Mouse (Mus musculus) midbrain, embryonic 13.5 days (tissue): ENCODE measurements around the gene Ntan1. TPM values are rescaled to one million over a fixed set of nuclear protein-coding genes. Genes with fewer than 3 reads are reported as not detected.
A peak's percentile ranks its signal among the peaks of the same experiment; 100 is the strongest.
"Not testable (repeated sequence)": the region's sequence is repeated elsewhere in the genome, so short reads cannot be mapped to it uniquely, and the experiment has no call there.

Experiments
- ATAC-seq: fragments of 200-750 bp; cut with Nextera tagmentation; 2 replicates; pipeline ENCODE4 v1.8.0; 2017; ENCODE audit warnings: mild to moderate bottlenecking, moderate TSS enrichment, moderate library complexity
- H3K27ac ChIP-seq: fragments of 300-500 bp; sonication (generic); 2 replicates; pipeline ENCODE4 v1.5.1; 2015; ENCODE audit warnings: inconsistent platforms, mild to moderate bottlenecking, moderate library complexity
- H3K27me3 ChIP-seq: fragments of 300-500 bp; sonication (generic); 2 replicates; pipeline ENCODE4 v1.6.1; 2015; ENCODE audit warnings: mild to moderate bottlenecking, inconsistent platforms
- H3K36me3 ChIP-seq: fragments of 300-500 bp; sonication (generic); 2 replicates; pipeline ENCODE4 v1.6.1; 2015; ENCODE audit warnings: mild to moderate bottlenecking, inconsistent platforms
- H3K4me1 ChIP-seq: fragments of 300-500 bp; sonication (generic); replicated peaks from 2 replicates; pipeline ENCODE4 v1.6.1; 2015; ENCODE audit warnings: inconsistent platforms
- H3K4me2 ChIP-seq: fragments of 300-500 bp; sonication (generic); replicated peaks from 2 replicates; pipeline ENCODE4 v1.6.1; 2015; ENCODE audit warnings: moderate library complexity, mild to moderate bottlenecking, inconsistent platforms
- H3K4me3 ChIP-seq: fragments of 300-500 bp; sonication (generic); replicated peaks from 2 replicates; pipeline ENCODE4 v1.5.1; 2015; ENCODE audit warnings: mild to moderate bottlenecking, inconsistent platforms
- H3K9ac ChIP-seq: fragments of 300-500 bp; sonication (generic); replicated peaks from 2 replicates; pipeline ENCODE4 v1.6.1; 2015; ENCODE audit warnings: mild to moderate bottlenecking, inconsistent platforms
- H3K9me3 ChIP-seq: fragments of 300-500 bp; sonication (generic); 2 replicates; pipeline ENCODE4 v1.6.1; 2016; ENCODE audit warnings: mild to moderate bottlenecking, inconsistent platforms
- WGBS: fragments of 180-500 bp; shearing (Covaris S2); methylation state at CpG from one replicate; pipeline ENCODE4 v1.1.7; 2015; 5-methylcytosine and 5-hydroxymethylcytosine counted together
- polyA plus RNA-seq: library from polyadenylated mRNA; unstranded; fragments of >200 nt; fragmentation: Nextera tagmentation; extraction: Ambion mirVana; gene quantifications from 2 replicates; pipeline ENCODE4 v1.2.1, GENCODE M21; 2015

Ntan1 gene
- 217 and 231 TPM in 2 replicates for polyA plus RNA-seq

DNA sequence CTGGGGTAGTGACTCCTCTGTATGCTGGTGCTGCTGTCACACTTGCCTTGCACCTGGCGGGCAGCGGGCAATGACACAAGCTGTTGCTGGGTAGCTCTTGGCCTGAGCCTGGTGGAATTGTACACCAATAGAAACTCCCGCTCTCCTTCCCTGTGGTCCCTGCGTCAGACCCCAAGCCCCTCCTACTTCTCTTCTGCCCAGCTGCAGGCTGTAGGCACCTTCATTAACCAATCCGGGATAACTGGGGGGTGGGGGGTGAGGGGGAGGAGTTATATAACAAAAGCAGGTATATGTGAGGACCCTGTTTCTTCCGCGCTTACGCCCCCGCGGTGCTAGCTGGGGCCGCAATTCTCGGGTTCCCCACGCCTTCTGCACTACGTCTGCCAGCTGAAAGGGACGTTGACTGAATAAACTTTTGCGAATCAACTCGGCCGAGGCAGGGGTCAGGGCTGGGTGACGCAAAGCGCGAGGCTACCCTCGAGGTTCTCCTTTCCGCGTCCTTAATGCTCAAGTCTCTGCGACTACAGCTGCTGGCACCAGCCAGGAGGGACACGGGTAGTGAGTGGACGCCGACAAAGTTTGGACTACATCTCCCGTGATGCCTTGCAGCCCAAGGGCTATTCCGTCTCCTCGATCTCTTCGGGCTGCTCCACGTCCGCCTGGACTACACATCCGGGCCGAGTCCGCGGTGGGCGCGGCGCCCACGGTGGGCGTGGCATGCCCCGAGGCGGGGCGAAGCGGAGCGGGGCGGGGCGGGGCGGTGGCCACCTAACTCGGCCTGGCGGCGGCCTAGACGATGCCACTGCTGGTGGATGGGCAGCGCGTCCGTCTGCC, at the start of gene Ntan1:
Ntan1 (plus strand) TSS at position 286 of the 834 bp plus-strand sequence.
- WGBS: under 1% methylated on average over 58 of the region's 58 CpGs
- ATAC-seq: peak; percentile 97
- H3K27me3 ChIP-seq: no peaks in the 10 kb centered on the region

DNA sequence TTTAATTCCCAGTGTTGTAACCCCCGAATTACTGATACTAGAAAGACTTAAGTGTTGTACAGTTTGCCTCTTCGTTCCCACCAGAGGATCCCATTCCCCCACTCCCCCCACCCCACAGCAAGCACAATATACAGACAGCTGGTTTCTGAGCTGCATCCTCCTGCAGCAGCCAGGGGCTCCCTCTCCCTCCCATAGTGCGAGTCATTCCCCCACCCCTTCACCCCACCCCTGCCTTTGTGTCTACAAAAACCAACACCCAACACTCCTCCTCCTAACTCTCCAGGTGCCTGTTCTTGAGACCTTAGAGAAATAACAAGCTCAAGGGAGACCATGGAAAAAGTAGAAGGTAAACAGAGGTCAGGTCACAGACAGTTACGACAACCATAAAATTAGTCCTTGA, 47.0 kb upstream of the Ntan1 start:
- H3K4me1 ChIP-seq, H3K9me3 ChIP-seq, H3K4me3 ChIP-seq, H3K27me3 ChIP-seq, H3K4me2 ChIP-seq, ATAC-seq, H3K27ac ChIP-seq, H3K36me3 ChIP-seq, H3K9ac ChIP-seq: not testable (repeated sequence)
- WGBS: 74% methylated on average over 4 of the region's 4 CpGs

More for the DNA sequence above, at the start of gene Ntan1:
- Histone ChIP-seq H3K4me2 (peak within 1 kb of the TSS; percentile 77), H3K9ac (peak within 1 kb of the TSS; percentile 90), H3K9me3 (no peaks in the 10 kb centered on the region), H3K4me3 (peak within 1 kb of the TSS; percentile 85), H3K36me3 (peaks cover 31% of the 10 kb centered on the region), H3K4me1 (peaks cover 28% of the 10 kb centered on the region), H3K27ac (peak within 1 kb of the TSS; percentile 98)

DNA sequence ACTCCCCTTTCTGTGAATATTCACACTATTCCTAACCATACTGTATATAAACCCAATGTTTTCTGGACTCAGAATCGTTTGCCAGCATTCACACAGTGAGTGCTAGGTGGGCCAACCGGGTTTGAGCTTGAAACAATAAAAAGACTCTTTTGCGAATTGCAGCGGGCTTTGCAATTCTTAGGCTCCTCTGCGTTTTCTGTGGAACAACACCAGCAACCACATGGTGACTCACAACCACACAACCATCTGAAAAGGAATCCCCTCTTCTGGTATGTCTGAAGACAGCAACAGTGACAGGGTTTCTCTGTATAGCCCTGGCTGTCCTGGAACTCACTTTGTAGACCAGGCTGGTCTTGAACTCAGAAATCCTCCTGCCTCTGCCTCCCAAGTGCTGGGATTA, 46.6 kb upstream of the Ntan1 start:
- WGBS: 88% methylated on average over 5 of the region's 5 CpGs
- not testable (repeated sequence) for H3K4me3 ChIP-seq, ATAC-seq, H3K4me1 ChIP-seq, H3K36me3 ChIP-seq, H3K9me3 ChIP-seq, H3K4me2 ChIP-seq, H3K27me3 ChIP-seq, H3K27ac ChIP-seq, H3K9ac ChIP-seq

DNA sequence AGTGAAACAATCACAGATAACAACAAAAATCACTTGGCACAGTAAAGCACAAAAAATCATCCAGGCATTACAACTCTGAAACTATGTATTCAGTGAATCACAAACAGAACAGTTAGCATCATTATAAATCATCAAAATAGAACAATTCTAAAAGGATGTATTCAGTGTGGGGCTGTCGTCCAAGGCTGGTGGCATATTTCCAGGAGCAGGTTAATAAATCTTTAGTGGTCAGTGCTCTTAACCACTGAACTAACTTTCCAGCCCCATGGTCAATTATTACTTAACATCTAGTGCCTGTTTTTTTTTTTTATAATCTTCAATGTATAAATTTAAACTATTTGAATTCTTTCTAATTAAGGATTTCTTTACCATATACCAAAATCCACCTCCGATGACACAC, 44.6 kb upstream of the Ntan1 start:
- not testable (repeated sequence) for H3K27me3 ChIP-seq, ATAC-seq, H3K27ac ChIP-seq, H3K4me3 ChIP-seq, H3K9ac ChIP-seq, H3K4me2 ChIP-seq, H3K36me3 ChIP-seq, H3K4me1 ChIP-seq, H3K9me3 ChIP-seq
- WGBS: 87% methylated on average over 2 of the region's 2 CpGs

DNA sequence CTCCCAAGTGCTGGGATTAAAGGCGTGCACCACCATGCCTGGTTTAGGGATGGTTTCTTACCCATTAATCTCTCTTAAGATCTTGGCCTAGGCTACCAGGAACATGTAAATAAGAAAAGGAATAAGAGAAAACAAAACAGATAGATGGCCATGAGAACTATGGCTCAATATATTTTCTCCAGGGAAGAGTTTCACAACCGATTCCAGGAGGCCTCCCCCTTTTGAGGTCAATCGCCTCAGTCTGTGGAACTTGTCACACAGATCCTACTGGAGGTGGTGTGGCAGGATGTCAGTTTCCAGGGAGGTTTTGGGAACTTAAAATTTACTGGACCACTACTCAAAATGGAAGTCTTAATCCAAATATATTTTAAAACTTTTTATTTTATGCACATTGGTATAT, 44.0 kb upstream of the Ntan1 start:
- not testable (repeated sequence) for ATAC-seq, H3K4me3 ChIP-seq, H3K27me3 ChIP-seq, H3K9ac ChIP-seq, H3K4me2 ChIP-seq, H3K9me3 ChIP-seq, H3K4me1 ChIP-seq, H3K36me3 ChIP-seq, H3K27ac ChIP-seq
- 87% methylated on average over 3 of the region's 3 CpGs for WGBS

DNA sequence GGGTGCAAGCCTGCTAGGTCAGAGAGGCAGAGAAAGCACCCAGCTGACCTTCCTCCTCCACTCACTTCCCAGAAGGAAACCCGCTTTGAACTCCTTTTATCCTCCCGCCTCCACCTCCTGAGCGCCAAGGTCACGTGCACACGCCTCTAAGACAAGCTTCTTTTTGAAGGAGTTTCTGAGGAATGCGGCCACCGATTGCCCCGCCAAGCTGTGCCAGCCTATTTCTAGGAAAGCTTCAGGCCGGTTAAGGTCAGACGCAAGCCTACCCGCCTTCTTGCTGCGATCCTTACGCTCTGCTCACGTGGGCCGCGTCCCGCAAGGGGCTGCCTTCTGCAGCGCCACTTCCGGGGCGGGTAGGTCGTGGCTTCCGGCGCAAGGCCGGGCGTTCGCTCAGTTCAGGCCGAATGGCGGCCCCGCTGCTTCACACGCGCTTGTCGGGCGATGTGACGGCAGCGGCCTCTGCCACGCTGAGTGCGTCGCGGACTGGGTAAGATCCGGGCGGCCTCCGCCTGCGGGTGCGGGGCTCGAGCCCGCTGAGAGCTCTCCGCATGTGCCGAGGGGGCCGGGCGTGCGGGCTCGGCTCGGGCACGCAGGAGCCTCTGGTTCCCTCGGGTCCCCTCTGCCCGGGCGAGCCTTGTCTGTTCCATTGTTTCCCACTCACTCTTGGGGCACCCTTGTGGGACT, 38.1 kb upstream of the Ntan1 start, which contains the start of gene Rrn3:
Rrn3 (plus strand) TSS at position 356 of the 684 bp plus-strand sequence.
- Histone ChIP-seq H3K9ac (peak within 1 kb of the TSS; percentile 93), H3K4me3 (peak within 1 kb of the TSS; percentile 87), H3K4me2 (peak within 1 kb of the TSS; percentile 76), H3K4me1 (peaks cover 24% of the 10 kb centered on the region), H3K27me3 (no peaks in the 10 kb centered on the region), H3K27ac (peak within 1 kb of the TSS; percentile 85), H3K9me3 (no peaks in the 10 kb centered on the region), H3K36me3 (peaks cover 17% of the 10 kb centered on the region)
- WGBS: under 1% methylated on average over 57 of the region's 57 CpGs
- peak; percentile 100 for ATAC-seq

DNA sequence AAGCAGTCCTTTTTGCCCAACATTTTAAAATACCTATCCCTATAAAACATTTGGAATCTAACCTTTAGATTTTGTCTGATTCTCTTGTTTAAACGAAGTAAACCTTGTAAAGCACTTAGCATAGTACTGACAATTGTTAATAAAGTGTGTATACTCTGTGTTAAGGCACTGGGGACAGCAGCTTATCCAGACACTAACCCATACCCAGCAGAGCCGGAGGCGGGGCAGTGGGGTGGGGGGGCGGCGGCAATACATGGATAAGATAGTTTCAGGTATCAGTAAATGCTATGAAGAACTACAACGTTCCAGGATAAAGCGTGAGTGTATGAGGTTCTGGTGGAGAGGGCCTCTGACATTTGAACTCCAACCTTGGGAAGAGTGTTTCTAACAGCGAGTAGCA, 37.4 kb upstream of the Ntan1 start:
- WGBS: 38% methylated on average over 8 of the region's 8 CpGs
- H3K4me2 ChIP-seq: peak overlapping the region; percentile 76
- H3K36me3 ChIP-seq: peaks cover 24% of the 10 kb centered on the region
- H3K4me1 ChIP-seq: peaks cover 24% of the 10 kb centered on the region
- peak overlapping the region; percentile 93 for H3K9ac ChIP-seq
- 0 out of 2 replicates have a peak, but pooled peaks have one; percentile 34 for ATAC-seq
- peak overlapping the region; percentile 87 for H3K4me3 ChIP-seq
- no peak overlapping the region for H3K27ac ChIP-seq
- no peaks in the 10 kb centered on the region for H3K9me3 ChIP-seq
- H3K27me3 ChIP-seq: no peaks in the 10 kb centered on the region

DNA sequence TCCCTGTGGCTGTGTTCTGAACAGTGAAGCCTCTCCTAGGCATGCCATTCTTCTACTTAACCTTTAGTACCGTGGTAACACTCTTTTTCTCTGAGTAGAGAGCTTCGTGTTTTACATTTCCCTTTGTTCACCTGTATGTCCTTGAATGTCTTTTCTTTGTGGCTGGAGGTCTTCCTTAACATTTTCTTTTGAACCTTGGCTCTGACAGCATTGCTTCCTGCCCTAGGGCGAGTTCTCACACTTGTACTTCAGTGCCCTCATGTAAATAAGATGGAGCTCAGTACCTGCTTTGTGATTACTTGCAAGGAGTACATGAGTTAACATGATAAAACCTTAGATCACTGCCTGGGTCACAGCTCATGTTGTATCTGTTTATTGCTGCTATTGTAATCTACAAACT, 32.7 kb upstream of the Ntan1 start:
- WGBS: 84% methylated on average over 3 of the region's 3 CpGs
- H3K4me1 ChIP-seq: peaks cover 14% of the 10 kb centered on the region
- ATAC-seq: no peak
- no peak overlapping the region for H3K4me3 ChIP-seq
- H3K9ac ChIP-seq: no peak overlapping the region
- H3K27me3 ChIP-seq: no peaks in the 10 kb centered on the region
- H3K27ac ChIP-seq: no peak overlapping the region
- no peaks in the 10 kb centered on the region for H3K9me3 ChIP-seq
- no peak overlapping the region for H3K4me2 ChIP-seq
- peaks cover 70% of the 10 kb centered on the region for H3K36me3 ChIP-seq

DNA sequence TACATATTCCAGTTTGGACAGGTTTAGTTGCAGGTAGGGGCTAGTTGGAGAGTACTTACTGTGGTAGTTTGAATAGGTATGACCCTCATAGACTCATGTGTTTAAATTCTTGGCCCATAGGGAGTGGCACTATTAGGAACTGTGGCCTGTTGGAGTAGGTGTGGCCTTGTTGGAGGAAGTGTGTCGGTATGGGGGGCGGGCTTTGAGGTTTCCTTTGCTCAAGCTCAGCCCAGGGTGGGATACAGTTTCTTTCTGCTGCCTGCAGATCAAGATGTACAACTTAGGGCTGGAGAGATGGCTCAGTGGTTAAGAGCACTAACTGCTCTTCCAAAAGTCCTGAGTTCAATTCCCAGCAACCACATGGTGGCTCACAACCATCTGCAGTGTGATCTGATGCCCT, 25.2 kb upstream of the Ntan1 start:
- H3K9ac ChIP-seq, ATAC-seq, H3K4me3 ChIP-seq, H3K27ac ChIP-seq, H3K4me1 ChIP-seq, H3K4me2 ChIP-seq, H3K27me3 ChIP-seq, H3K9me3 ChIP-seq: not testable (repeated sequence)
- peaks cover 90% of the 10 kb centered on the region for H3K36me3 ChIP-seq
- 94% methylated on average over 2 of the region's 2 CpGs for WGBS

DNA sequence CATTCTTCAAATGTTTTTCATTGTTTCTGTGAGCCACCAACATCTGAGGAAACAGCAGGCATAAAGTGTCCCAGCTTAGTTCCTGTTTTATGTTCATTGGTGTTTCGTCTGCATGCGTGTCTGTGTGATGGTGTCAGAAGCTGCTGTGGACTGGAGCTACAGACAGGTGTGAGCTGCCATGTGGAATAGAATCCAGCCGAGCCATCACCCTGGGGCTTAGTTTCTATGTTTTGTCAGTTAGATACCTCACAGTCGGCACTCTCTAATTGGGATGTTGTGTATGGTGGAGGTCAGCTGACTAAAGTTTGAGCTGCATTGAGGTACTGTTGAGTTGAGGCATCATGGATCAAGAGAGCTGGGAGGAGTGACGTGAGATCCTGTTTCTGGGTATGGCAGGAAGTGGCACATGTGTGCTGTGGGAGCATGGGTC, 21.9 kb upstream of the Ntan1 start:
- 98% methylated on average over 5 of the region's 5 CpGs for WGBS
- Histone ChIP-seq H3K36me3 (peaks cover 90% of the 10 kb centered on the region), H3K9ac (no peak overlapping the region), H3K27ac (no peak overlapping the region), H3K4me2 (no peak overlapping the region), H3K27me3 (no peaks in the 10 kb centered on the region), H3K4me3 (no peak overlapping the region), H3K9me3 (no peaks in the 10 kb centered on the region), H3K4me1 (no peaks in the 10 kb centered on the region)
- ATAC-seq: no peak

DNA sequence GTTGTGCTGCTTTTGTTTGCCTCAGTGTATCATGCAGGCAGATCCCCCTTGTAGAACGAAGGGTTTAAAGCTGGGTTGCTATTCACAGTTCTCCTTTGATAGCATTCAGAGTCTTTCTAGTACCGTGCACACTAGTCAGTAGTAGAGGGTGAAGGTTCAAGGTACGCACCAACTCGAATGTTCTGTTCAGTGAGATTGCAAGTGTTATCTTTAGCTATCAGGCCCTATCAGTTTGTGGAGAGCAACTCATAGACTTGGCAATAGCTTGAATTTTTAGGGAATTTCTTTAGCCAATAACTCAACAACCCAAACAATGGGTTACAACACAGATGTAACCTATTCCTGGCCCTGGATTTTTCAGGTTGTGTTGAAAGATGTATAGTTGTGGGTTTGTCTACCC, 17.4 kb upstream of the Ntan1 start:
- ATAC-seq: no peak
- H3K9ac ChIP-seq: no peak overlapping the region
- no peaks in the 10 kb centered on the region for H3K27me3 ChIP-seq
- no peak overlapping the region for H3K4me3 ChIP-seq
- H3K4me2 ChIP-seq: no peak overlapping the region
- no peak overlapping the region for H3K27ac ChIP-seq
- H3K4me1 ChIP-seq: no peaks in the 10 kb centered on the region
- WGBS: 96% methylated on average over 4 of the region's 4 CpGs
- H3K9me3 ChIP-seq: no peaks in the 10 kb centered on the region
- H3K36me3 ChIP-seq: peaks cover 88% of the 10 kb centered on the region

DNA sequence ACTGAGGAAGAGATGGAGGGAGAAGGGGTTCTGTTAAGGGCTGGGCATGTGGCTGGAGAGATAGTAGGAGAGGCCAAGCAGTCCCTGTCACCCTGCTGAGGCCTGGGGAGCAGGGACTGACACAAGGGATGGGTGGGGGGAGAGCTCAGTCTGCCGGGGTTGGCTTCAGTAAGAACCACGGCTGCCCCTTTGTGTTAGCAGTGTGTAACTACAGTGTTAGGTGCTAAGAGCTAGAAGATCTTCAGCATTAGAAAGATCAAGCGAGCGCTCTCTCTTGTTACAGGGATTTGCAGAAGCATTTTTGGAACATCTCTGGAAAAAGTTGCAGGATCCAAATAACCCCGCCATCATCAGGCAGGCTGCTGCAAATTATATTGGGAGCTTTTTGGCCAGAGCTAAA, 14.0 kb upstream of the Ntan1 start:
- Histone ChIP-seq H3K36me3 (peaks cover 90% of the 10 kb centered on the region), H3K9ac (no peak overlapping the region)
- WGBS: 86% methylated on average over 5 of the region's 5 CpGs

More for the DNA sequence above, 14.0 kb upstream of the Ntan1 start:
- Histone ChIP-seq H3K27me3 (no peaks in the 10 kb centered on the region), H3K27ac (no peak overlapping the region), H3K9me3 (no peaks in the 10 kb centered on the region), H3K4me1 (no peaks in the 10 kb centered on the region), H3K4me3 (no peak overlapping the region), H3K4me2 (no peak overlapping the region)
- ATAC-seq: no peak
